Mouse (Mus musculus): ENCODE measurements at regions not wholly inside any gene's neighbourhood (a gene's known extent, or its start where the extent isn't known, plus 50 kb on each side); places are given as distances from the start of the nearest gene placed in this dataset.
"Not testable (repeated sequence)": the region's sequence is repeated elsewhere in the genome, so short reads cannot be mapped to it uniquely, and the experiment has no call there.

DNA sequence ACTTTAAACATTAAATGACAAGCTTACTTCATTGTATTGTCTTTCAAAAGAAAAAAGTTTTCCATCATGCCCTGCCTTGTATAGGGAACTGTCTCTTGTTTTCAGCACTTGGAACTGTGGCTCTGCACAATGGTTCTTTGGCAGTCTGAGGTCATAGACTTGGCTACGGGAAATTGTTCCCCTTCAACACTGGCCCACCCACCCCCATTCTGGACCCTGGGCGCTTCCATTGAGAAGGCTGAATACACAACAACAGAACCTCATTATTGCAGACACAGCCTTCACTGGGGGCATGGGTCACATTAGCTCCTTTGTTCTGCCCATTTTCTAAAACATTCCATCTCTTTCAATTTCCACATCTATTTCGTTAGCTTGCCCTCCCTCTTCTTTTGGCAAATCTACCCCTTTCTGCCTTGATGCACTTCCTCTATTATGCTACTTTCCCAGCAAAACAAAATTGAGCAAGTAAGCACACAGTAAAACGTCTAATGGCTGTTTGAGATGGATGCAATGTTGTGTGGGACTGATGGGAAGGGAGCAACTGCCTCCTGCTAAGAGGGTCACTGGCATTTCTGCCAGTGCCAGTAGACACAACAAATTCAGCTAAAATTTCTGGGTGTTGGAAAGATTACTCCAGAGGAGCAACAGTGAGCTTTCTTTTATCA lies 136.0 kb upstream of the Mad2l1 start:
- Histone ChIP-seq H3K4me1 (replicated peaks; ENCODE audit: control insufficient read depth, insufficient read depth, low read length) (no peaks in the 10 kb centered on the region), H3K27ac (ENCODE audit: low read length) (no peak overlapping the region), H3K9me3 (ENCODE audit: control insufficient read depth, low read length) (no peaks in the 10 kb centered on the region), H3K4me3 (ENCODE audit: low read length) (no peak overlapping the region), H3K36me3 (ENCODE audit: control insufficient read depth, insufficient read depth, low read length) (no peaks in the 10 kb centered on the region), H3K4me2 (ENCODE audit: low read depth, low read length) (no peak overlapping the region), H3K27me3 (ENCODE audit: control insufficient read depth, insufficient read depth, low read depth, low read length) (no peaks in the 10 kb centered on the region), H3K9ac (ENCODE audit: low read length) (no peak overlapping the region)
- ATAC-seq (ENCODE audit: low read depth): no peak
- WGBS: 63% methylated on average over 4 of the region's 4 CpGs

DNA sequence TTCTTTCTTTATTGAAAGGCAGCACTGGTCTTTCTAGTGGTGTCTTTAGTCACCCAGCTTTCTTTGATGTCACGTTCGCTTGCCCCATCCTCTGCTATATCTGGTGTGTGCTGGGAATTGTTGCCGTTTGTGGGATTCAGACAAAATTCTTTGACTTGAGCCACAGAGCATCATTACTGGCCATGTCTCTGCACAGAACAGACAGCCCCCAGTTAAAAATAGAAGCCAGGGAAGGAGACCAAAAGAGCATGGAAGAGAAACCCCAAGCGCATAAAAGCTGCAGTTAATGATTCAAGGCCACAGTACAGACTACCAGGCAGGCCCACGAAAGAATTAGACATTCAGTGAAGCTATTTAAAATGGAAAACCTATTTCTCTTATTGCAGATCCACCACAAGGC lies 133.7 kb upstream of the Mad2l1 start:
- WGBS: 60% methylated on average over 5 of the region's 5 CpGs
- H3K36me3 ChIP-seq (ENCODE audit: control insufficient read depth, insufficient read depth, low read length): no peaks in the 10 kb centered on the region
- H3K9me3 ChIP-seq (ENCODE audit: control insufficient read depth, low read length): no peaks in the 10 kb centered on the region
- H3K27me3 ChIP-seq (ENCODE audit: control insufficient read depth, insufficient read depth, low read depth, low read length): no peaks in the 10 kb centered on the region
- H3K4me2 ChIP-seq (ENCODE audit: low read depth, low read length): no peak overlapping the region
- H3K27ac ChIP-seq (ENCODE audit: low read length): no peak overlapping the region
- H3K4me3 ChIP-seq (ENCODE audit: low read length): no peak overlapping the region
- no peaks in the 10 kb centered on the region for H3K4me1 ChIP-seq (replicated peaks; ENCODE audit: control insufficient read depth, insufficient read depth, low read length)
- no peak overlapping the region for H3K9ac ChIP-seq (ENCODE audit: low read length)
- no peak for ATAC-seq (ENCODE audit: low read depth)

DNA sequence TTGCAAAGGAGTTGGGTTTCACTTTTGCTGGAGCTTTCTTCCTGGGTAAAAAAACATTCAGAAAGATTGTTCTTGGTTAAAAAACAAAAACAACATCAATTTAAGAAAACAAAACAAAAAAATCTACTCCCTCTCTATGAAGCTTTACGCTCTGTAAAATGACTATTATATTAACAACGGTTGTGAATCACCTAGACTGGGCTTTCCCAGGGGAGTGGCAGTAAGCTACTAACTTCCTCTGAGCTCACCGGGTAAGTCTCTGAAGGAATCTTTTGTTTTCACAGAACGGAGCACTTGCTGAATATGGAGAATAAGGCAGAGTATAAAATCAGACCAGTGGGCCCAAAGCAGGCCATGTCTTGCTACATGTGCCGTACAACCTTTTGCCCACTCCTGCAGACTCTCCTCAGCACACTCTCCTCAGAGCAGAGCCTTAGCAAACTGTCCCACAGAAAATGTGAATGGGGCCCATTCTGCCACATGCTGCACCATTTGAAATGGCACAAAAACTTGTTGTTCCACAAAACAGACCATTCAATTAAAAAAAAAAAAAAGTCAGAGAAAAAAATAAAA lies 133.2 kb upstream of the Mad2l1 start:
- WGBS: 49% methylated on average over 5 of the region's 5 CpGs
- H3K4me2 ChIP-seq (ENCODE audit: low read depth, low read length): no peak overlapping the region
- ATAC-seq (ENCODE audit: low read depth): no peak

DNA sequence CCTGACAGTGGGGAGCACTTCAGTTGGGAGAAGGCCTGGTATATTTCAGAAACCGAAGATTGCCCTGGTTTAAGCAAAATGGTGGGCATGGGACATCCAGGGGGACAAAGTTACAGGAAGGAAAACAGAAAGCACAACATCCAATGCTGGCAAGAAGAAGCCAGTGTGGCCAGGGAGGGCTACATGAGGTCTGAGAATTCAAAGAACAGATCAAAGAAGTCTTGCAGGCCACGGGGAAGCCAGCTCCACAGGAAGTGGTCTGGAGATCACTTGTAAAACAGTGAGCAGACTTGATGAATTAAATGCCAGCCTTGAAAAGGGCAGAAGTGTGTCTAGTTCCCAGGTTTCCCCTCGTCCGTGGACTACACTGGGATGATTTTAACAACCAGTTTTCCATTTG lies 120.4 kb upstream of the Mad2l1 start:
- Histone ChIP-seq H3K27ac (ENCODE audit: low read length) (0 out of 2 replicates have a peak overlapping the region, but pooled peaks have one; percentile 8), H3K9ac (ENCODE audit: low read length) (no peak overlapping the region), H3K4me3 (ENCODE audit: low read length) (no peak overlapping the region), H3K36me3 (ENCODE audit: control insufficient read depth, insufficient read depth, low read length) (no peaks in the 10 kb centered on the region), H3K9me3 (ENCODE audit: control insufficient read depth, low read length) (no peaks in the 10 kb centered on the region), H3K4me2 (ENCODE audit: low read depth, low read length) (no peak overlapping the region), H3K4me1 (replicated peaks; ENCODE audit: control insufficient read depth, insufficient read depth, low read length) (no peaks in the 10 kb centered on the region; the same call in 1 of the 2 replicates), H3K27me3 (ENCODE audit: control insufficient read depth, insufficient read depth, low read depth, low read length) (no peaks in the 10 kb centered on the region)
- WGBS: 22% methylated on average over 4 of the region's 4 CpGs
- ATAC-seq (ENCODE audit: low read depth): 0 out of 2 replicates have a peak, but pooled peaks have one; percentile 20

More for the DNA sequence above, 133.2 kb upstream of the Mad2l1 start:
- Histone ChIP-seq H3K4me1 (replicated peaks; ENCODE audit: control insufficient read depth, insufficient read depth, low read length) (no peaks in the 10 kb centered on the region), H3K27me3 (ENCODE audit: control insufficient read depth, insufficient read depth, low read depth, low read length) (no peaks in the 10 kb centered on the region), H3K4me3 (ENCODE audit: low read length) (no peak overlapping the region), H3K27ac (ENCODE audit: low read length) (no peak overlapping the region), H3K9me3 (ENCODE audit: control insufficient read depth, low read length) (no peaks in the 10 kb centered on the region), H3K36me3 (ENCODE audit: control insufficient read depth, insufficient read depth, low read length) (no peaks in the 10 kb centered on the region), H3K9ac (ENCODE audit: low read length) (no peak overlapping the region)

DNA sequence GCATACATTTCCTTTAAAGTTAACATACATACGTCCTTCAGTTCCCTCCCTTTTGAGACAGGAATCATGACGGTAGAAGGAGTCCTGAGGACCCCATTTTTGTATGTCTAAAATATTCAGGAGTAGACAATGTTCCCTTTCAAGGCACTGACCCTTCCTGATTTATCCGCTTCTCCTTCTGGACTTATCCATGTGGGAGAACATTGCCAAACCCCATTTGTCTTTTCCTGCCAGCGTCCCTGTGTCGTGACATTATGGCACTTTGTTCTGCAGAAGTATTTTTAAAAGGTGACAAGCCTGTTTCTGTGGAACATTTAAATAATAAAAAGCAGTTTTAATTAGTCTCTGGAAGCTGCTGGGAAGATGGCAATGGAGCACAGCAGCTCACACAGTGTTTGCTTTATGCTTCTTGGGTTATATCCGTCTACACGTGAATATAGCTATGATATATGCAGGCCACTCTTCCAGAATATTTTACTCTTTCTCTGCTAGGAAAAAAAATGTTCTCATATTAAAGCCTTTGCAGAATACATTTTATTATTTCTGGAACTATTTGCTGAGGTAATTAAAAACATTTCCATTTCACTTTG lies 115.6 kb upstream of the Mad2l1 start:
- Histone ChIP-seq H3K9ac (ENCODE audit: low read length) (no peak overlapping the region), H3K27ac (ENCODE audit: low read length) (no peak overlapping the region), H3K4me3 (ENCODE audit: low read length) (no peak overlapping the region), H3K4me1 (replicated peaks; ENCODE audit: control insufficient read depth, insufficient read depth, low read length) (no peaks in the 10 kb centered on the region; the same call in 1 of the 2 replicates), H3K4me2 (ENCODE audit: low read depth, low read length) (no peak overlapping the region), H3K9me3 (ENCODE audit: control insufficient read depth, low read length) (no peaks in the 10 kb centered on the region), H3K27me3 (ENCODE audit: control insufficient read depth, insufficient read depth, low read depth, low read length) (no peaks in the 10 kb centered on the region), H3K36me3 (ENCODE audit: control insufficient read depth, insufficient read depth, low read length) (no peaks in the 10 kb centered on the region)
- ATAC-seq (ENCODE audit: low read depth): no peak
- 55% methylated on average over 7 of the region's 7 CpGs for WGBS

DNA sequence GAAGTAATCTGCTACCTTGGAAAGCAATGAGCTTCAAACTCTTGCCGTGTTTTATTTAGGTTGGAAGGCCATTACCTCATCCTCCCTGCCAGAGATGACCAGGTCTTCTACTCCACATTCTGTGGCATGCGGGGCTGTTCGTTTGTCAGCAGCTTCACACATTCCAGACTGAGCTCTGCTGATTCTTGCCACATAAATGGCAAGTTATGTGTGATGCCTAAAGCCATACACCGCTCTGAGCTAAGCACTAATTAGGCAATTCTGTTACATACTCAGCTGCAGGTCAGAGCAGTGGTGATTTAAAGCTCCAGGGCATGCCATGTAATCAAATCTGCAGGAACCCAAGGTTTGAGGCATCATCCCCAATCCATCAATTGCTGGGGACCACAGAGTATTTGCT lies 106.8 kb upstream of the Mad2l1 start:
- WGBS: 54% methylated on average over 4 of the region's 4 CpGs
- no peaks in the 10 kb centered on the region for H3K36me3 ChIP-seq (ENCODE audit: control insufficient read depth, insufficient read depth, low read length)
- no peak overlapping the region for H3K27ac ChIP-seq (ENCODE audit: low read length)
- H3K9ac ChIP-seq (ENCODE audit: low read length): no peak overlapping the region
- H3K4me3 ChIP-seq (ENCODE audit: low read length): no peak overlapping the region
- no peaks in the 10 kb centered on the region for H3K9me3 ChIP-seq (ENCODE audit: control insufficient read depth, low read length)
- no peaks in the 10 kb centered on the region for H3K4me1 ChIP-seq (replicated peaks; ENCODE audit: control insufficient read depth, insufficient read depth, low read length)
- H3K4me2 ChIP-seq (ENCODE audit: low read depth, low read length): no peak overlapping the region
- ATAC-seq (ENCODE audit: low read depth): no peak
- no peaks in the 10 kb centered on the region for H3K27me3 ChIP-seq (ENCODE audit: control insufficient read depth, insufficient read depth, low read depth, low read length)

DNA sequence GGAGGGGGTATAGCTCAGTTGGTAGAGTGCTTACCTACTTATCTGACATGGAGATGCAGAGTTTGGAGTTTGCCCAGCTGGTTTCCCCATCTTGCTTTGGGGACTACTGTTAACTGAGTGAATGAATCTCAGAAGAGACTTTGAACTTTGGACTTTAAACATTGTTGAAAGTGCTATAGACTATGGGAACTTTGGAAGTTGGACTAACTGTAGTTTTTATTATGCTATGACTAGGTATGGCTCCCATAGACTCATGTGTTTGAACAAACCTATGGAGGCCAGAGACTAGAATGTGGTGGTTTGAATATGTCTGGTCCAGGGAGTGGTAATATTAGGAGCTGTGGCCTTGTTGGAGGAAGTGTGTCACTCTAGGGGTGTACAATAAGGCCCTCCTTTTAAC lies 84.8 kb upstream of the Mad2l1 start:
- H3K27me3 ChIP-seq (ENCODE audit: control insufficient read depth, insufficient read depth, low read depth, low read length); H3K9ac ChIP-seq (ENCODE audit: low read length); H3K9me3 ChIP-seq (ENCODE audit: control insufficient read depth, low read length); H3K27ac ChIP-seq (ENCODE audit: low read length); H3K4me2 ChIP-seq (ENCODE audit: low read depth, low read length); H3K4me3 ChIP-seq (ENCODE audit: low read length); H3K36me3 ChIP-seq (ENCODE audit: control insufficient read depth, insufficient read depth, low read length); H3K4me1 ChIP-seq (replicated peaks; ENCODE audit: control insufficient read depth, insufficient read depth, low read length); ATAC-seq (ENCODE audit: low read depth): not testable (repeated sequence)

DNA sequence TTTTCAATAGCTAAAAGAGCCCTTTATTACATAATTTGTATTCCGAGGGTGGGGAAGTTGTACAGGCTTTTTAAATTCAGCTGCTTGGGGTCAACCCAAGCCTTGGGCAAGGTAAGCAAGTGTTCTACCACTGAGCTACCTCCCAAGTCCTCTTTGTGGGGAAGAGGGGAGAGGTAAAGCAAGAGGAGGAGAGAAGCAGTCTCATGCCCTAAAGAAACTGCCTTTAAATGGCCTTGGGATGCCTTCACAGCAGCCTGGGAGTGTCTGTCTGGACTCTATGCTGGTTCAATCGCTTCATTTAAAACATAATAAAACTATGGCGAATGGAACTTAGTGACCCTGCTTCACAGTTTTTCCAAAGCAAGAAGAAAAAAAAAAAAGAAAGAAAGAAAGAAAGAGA lies 77.0 kb upstream of the Mad2l1 start:
- H3K4me3 ChIP-seq (ENCODE audit: low read length): no peak overlapping the region
- no peaks in the 10 kb centered on the region for H3K27me3 ChIP-seq (ENCODE audit: control insufficient read depth, insufficient read depth, low read depth, low read length)

DNA sequence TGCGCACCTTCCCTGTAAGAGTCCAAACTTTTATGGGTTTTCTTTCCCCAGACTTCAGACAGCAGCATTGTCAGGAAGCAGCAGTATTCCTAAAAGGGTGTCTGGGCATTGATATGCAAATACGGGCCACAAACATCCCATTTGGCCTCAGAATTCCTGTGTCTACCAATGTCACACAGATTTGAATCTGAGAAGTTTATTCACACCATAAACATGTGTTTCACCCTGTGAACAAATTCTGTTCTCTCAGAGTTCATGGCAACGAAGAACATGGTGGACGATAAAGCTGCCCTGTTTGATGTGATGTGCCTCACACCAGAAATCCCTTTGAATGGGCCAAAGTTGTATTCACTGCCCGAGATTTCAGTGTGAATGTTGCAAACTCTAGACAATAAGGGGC lies 70.7 kb upstream of the Mad2l1 start:
- H3K4me2 ChIP-seq (ENCODE audit: low read depth, low read length): no peak overlapping the region
- ATAC-seq (ENCODE audit: low read depth): no peak
- no peaks in the 10 kb centered on the region for H3K9me3 ChIP-seq (ENCODE audit: control insufficient read depth, low read length)
- no peaks in the 10 kb centered on the region for H3K4me1 ChIP-seq (replicated peaks; ENCODE audit: control insufficient read depth, insufficient read depth, low read length)
- no peak overlapping the region for H3K9ac ChIP-seq (ENCODE audit: low read length)
- no peak overlapping the region for H3K4me3 ChIP-seq (ENCODE audit: low read length)
- no peaks in the 10 kb centered on the region for H3K27me3 ChIP-seq (ENCODE audit: control insufficient read depth, insufficient read depth, low read depth, low read length)
- no peaks in the 10 kb centered on the region for H3K36me3 ChIP-seq (ENCODE audit: control insufficient read depth, insufficient read depth, low read length)
- 74% methylated on average over 4 of the region's 5 CpGs for WGBS
- no peak overlapping the region for H3K27ac ChIP-seq (ENCODE audit: low read length)

More for the DNA sequence above, 77.0 kb upstream of the Mad2l1 start:
- no peaks in the 10 kb centered on the region for H3K4me1 ChIP-seq (replicated peaks; ENCODE audit: control insufficient read depth, insufficient read depth, low read length)
- H3K27ac ChIP-seq (ENCODE audit: low read length): no peak overlapping the region
- no peak overlapping the region for H3K9ac ChIP-seq (ENCODE audit: low read length)
- 87% methylated on average over 3 of the region's 3 CpGs for WGBS
- no peak for ATAC-seq (ENCODE audit: low read depth)
- no peak overlapping the region for H3K4me2 ChIP-seq (ENCODE audit: low read depth, low read length)
- no peaks in the 10 kb centered on the region for H3K36me3 ChIP-seq (ENCODE audit: control insufficient read depth, insufficient read depth, low read length)
- H3K9me3 ChIP-seq (ENCODE audit: control insufficient read depth, low read length): no peaks in the 10 kb centered on the region

All from lung, embryonic 16.5 days (tissue).